ENCODE assay signal across 10 mouse cellular contexts in genomic region chr19:4222165-4222564, GRCm38 (mm10). TPM values are rescaled to one million over a fixed set of nuclear protein-coding genes. Genes with fewer than 3 reads are reported as not detected.
A peak's percentile ranks its signal among the peaks of the same experiment; 100 is the strongest.
DNase-seq lines count a peak whose midpoint lies in the region; ATAC-seq and TF ChIP-seq lines count a peak whose summit lies in the region.
"Had no signal": no experiment of that assay in that cellular context is flagged by ENCODE, and none has a peak within 500 bp of the region (broad histone marks: within the 10 kb centered on the region; RNA-seq: fewer than 3 reads in every experiment).

No protein-coding gene starts in this region.

- peak; percentile 69; the same call in 1 of the 2 replicates for ATAC-seq in hindbrain, postnatal 0 days
- ATAC-seq in hindbrain, embryonic 12.5 days (ENCODE audit: low FRiP score): no peak
- ATAC-seq in megakaryocyte-erythroid progenitor cell, adult 5-6 weeks (replicated peaks; ENCODE audit: low FRiP score, low TSS enrichment, poor library complexity, severe bottlenecking): 0 out of 2 replicates have a peak, but pooled peaks have one; percentile 45

- no peaks in the 10 kb centered on the region for H3K9me3 ChIP-seq in hindbrain, postnatal 0 days (ENCODE audit: low read length)
- no peaks in the 10 kb centered on the region for H3K9me3 ChIP-seq in hindbrain, embryonic 12.5 days (replicated peaks)
- H3K9me3 ChIP-seq: G1E had no signal

- no peak overlapping the region for H3K9ac ChIP-seq in hindbrain, postnatal 0 days (replicated peaks; ENCODE audit: low read length)
- H3K9ac ChIP-seq in hindbrain, embryonic 12.5 days: no peak overlapping the region

- H3K4me2 ChIP-seq in hindbrain, postnatal 0 days (ENCODE audit: low read depth, low read length): no peak overlapping the region
- no peak overlapping the region for H3K4me2 ChIP-seq in hindbrain, embryonic 12.5 days (replicated peaks)

- 50% methylated on average over 11 of the region's 11 CpGs for WGBS in hindbrain, postnatal 0 days
- 80% methylated on average over 11 of the region's 11 CpGs for WGBS in hindbrain, embryonic 12.5 days
- WGBS in kidney, adult 2 months: 43% methylated on average over 11 of the region's 11 CpGs

- H3K4me3 ChIP-seq in hindbrain, postnatal 0 days (ENCODE audit: low read length): no peak overlapping the region
- no peak overlapping the region for H3K4me3 ChIP-seq in hindbrain, embryonic 12.5 days
- H3K4me3 ChIP-seq in kidney, adult 2 months (ENCODE audit: insufficient read depth, low read depth, low read length): no peak overlapping the region

- peak; percentile 38 for DNase-seq in hindbrain, postnatal 0 days (ENCODE audit: low spot score)
- peak; percentile 60 for DNase-seq in adrenal gland, postnatal 14 days
- peak; percentile 82 for DNase-seq in kidney, adult 2 months
- no peak for DNase-seq in right cerebral cortex, postnatal 25 days
- DNase-seq in gastrocnemius, postnatal 10 days: no peak
- no peak for DNase-seq in cerebellum, adult 18-20 months

- peaks cover 15% of the 10 kb centered on the region; the same call in 1 of the 2 replicates for H3K4me1 ChIP-seq in hindbrain, postnatal 0 days (ENCODE audit: insufficient read depth, low read length)
- H3K4me1 ChIP-seq in hindbrain, embryonic 12.5 days: peaks cover 13% of the 10 kb centered on the region; the same call in 1 of the 2 replicates
- H3K4me1 ChIP-seq in kidney, adult 2 months (ENCODE audit: control insufficient read depth, insufficient read depth, low read length): peaks cover 6% of the 10 kb centered on the region

- no peaks in the 10 kb centered on the region for H3K36me3 ChIP-seq in hindbrain, postnatal 0 days (ENCODE audit: insufficient read depth, low read length)
- H3K36me3 ChIP-seq in hindbrain, embryonic 12.5 days: no peaks in the 10 kb centered on the region
- no peaks in the 10 kb centered on the region for H3K36me3 ChIP-seq in kidney, adult 2 months (ENCODE audit: control insufficient read depth, insufficient read depth, low read length)
- H3K36me3 ChIP-seq: G1E had no signal

- no peak for TF ChIP-seq CTCF in hindbrain, postnatal 0 days (IDR thresholded peaks at IDR 0.05; ENCODE audit: low read depth)
- no peak for TF ChIP-seq CTCF in kidney, adult 2 months (conservative IDR thresholded peaks at IDR 0.05; ENCODE audit: insufficient read depth, insufficient read length, low read depth, low read length)

- TF ChIP-seq POLR2A in kidney, adult 2 months (IDR thresholded peaks at IDR 0.05; ENCODE audit: low read depth, low read length): no peak

- H3K27ac ChIP-seq in hindbrain, postnatal 0 days: no peak overlapping the region
- H3K27ac ChIP-seq in hindbrain, embryonic 12.5 days: no peak overlapping the region
- 0 out of 2 replicates have a peak overlapping the region, but pooled peaks have one; percentile 11 for H3K27ac ChIP-seq in kidney, adult 2 months (ENCODE audit: insufficient read depth, low read depth, low read length)

- no peaks in the 10 kb centered on the region for H3K27me3 ChIP-seq in hindbrain, postnatal 0 days (ENCODE audit: insufficient read depth, low read length)
- H3K27me3 ChIP-seq in hindbrain, embryonic 12.5 days: peaks cover 34% of the 10 kb centered on the region
- H3K27me3 ChIP-seq in kidney, adult 2 months (replicated peaks; ENCODE audit: control insufficient read depth, insufficient read depth, low read length): no peaks in the 10 kb centered on the region

RNA-seq across cellular contexts. Expression of gene AC109138.7, which starts 8.0 kb away (rescaled TPM):
- not detected in 2 replicates for total RNA-seq in hindbrain, postnatal 0 days (2014; rRNA removed)
- not detected in 2 replicates for polyA plus RNA-seq in hindbrain, postnatal 0 days (2015; fragmentation: Nextera tagmentation; extraction: Ambion mirVana)
- not detected in 2 replicates for polyA plus RNA-seq in hindbrain, embryonic 12.5 days (2016; fragmentation: Nextera tagmentation; extraction: Ambion mirVana)
- not detected in 2 replicates for total RNA-seq in adrenal gland, postnatal 14 days (2021)
- polyA plus RNA-seq in kidney, adult 2 months (2012; rRNA removed): 3.4 TPM in 1 of 2 replicates, not detected in the other
- total RNA-seq in megakaryocyte-erythroid progenitor cell, adult 5-6 weeks (2014; fragmentation: Nextera tagmentation): 2.1 TPM in 1 of 2 replicates, not detected in the other
- not detected in 2 replicates for total RNA-seq in megakaryocyte-erythroid progenitor cell, adult 5-6 weeks (2017)
- not detected for total RNA-seq in gastrocnemius, postnatal 10 days (2021)
- total RNA-seq: G1E; layer of hippocampus, adult 8-10 months had no signal

RNA-seq across cellular contexts. Expression of gene Clcf1, which starts 8.1 kb away (rescaled TPM):
- 0.42 and 3.8 TPM in 2 replicates for total RNA-seq in hindbrain, postnatal 0 days (2014; rRNA removed)
- 0.83 TPM in 2 replicates for polyA plus RNA-seq in hindbrain, postnatal 0 days (2015; fragmentation: Nextera tagmentation; extraction: Ambion mirVana)
- polyA plus RNA-seq in hindbrain, embryonic 12.5 days (2016; fragmentation: Nextera tagmentation; extraction: Ambion mirVana): 2.1 and 2.8 TPM in 2 replicates
- total RNA-seq in adrenal gland, postnatal 14 days (2021): 10.8 and 16.3 TPM in 2 replicates
- 13.6 TPM in 2 replicates for polyA plus RNA-seq in kidney, adult 2 months (2012; rRNA removed)
- 4.6 and 6.9 TPM in 2 replicates for total RNA-seq in megakaryocyte-erythroid progenitor cell, adult 5-6 weeks (2014; fragmentation: Nextera tagmentation)
- 0.99 TPM in 1 of 2 replicates, not detected in the other for total RNA-seq in megakaryocyte-erythroid progenitor cell, adult 5-6 weeks (2017)
- total RNA-seq in gastrocnemius, postnatal 10 days (2021): 1 to 10 TPM in 1 of 2 experiments, under 1 TPM in 1; 0.47 to 2.2 TPM
- polyA plus RNA-seq: G1E had no signal

RNA-seq across cellular contexts. Expression of gene Pold4, which starts 9.5 kb away (rescaled TPM):
- 28.1 and 28.7 TPM in 2 replicates for total RNA-seq in hindbrain, postnatal 0 days (2014; rRNA removed)
- 24.5 and 26.2 TPM in 2 replicates for polyA plus RNA-seq in hindbrain, postnatal 0 days (2015; fragmentation: Nextera tagmentation; extraction: Ambion mirVana)
- 16.2 and 17.2 TPM in 2 replicates for polyA plus RNA-seq in hindbrain, embryonic 12.5 days (2016; fragmentation: Nextera tagmentation; extraction: Ambion mirVana)
- 43.3 and 57.9 TPM in 2 replicates for total RNA-seq in adrenal gland, postnatal 14 days (2021)
- polyA plus RNA-seq in kidney, adult 2 months (2012; rRNA removed): 96.1 and 99.8 TPM in 2 replicates
- total RNA-seq in megakaryocyte-erythroid progenitor cell, adult 5-6 weeks (2014; fragmentation: Nextera tagmentation): 20.0 and 22.3 TPM in 2 replicates
- total RNA-seq in megakaryocyte-erythroid progenitor cell, adult 5-6 weeks (2017): 27.2 and 28.2 TPM in 2 replicates
- total RNA-seq in gastrocnemius, postnatal 10 days (2021): 10 to 100 TPM; 26.1 to 31.9 TPM

RNA-seq across cellular contexts. Expression of gene Rad9a, which starts 20.7 kb away (rescaled TPM):
- total RNA-seq in hindbrain, postnatal 0 days (2014; rRNA removed): 15.8 and 25.8 TPM in 2 replicates
- 13.7 and 14.6 TPM in 2 replicates for polyA plus RNA-seq in hindbrain, postnatal 0 days (2015; fragmentation: Nextera tagmentation; extraction: Ambion mirVana)
- 30.5 and 31.2 TPM in 2 replicates for polyA plus RNA-seq in hindbrain, embryonic 12.5 days (2016; fragmentation: Nextera tagmentation; extraction: Ambion mirVana)
- 8.2 and 10.7 TPM in 2 replicates for total RNA-seq in adrenal gland, postnatal 14 days (2021)
- 18.4 and 19.2 TPM in 2 replicates for polyA plus RNA-seq in kidney, adult 2 months (2012; rRNA removed)
- 35.5 and 47.7 TPM in 2 replicates for total RNA-seq in megakaryocyte-erythroid progenitor cell, adult 5-6 weeks (2014; fragmentation: Nextera tagmentation)
- total RNA-seq in megakaryocyte-erythroid progenitor cell, adult 5-6 weeks (2017): 17.5 and 29.6 TPM in 2 replicates
- 1 to 10 TPM; 4.1 to 6.0 TPM for total RNA-seq in gastrocnemius, postnatal 10 days (2021)

RNA-seq across cellular contexts. Expression of gene Ppp1ca, which starts 30.3 kb away (rescaled TPM):
- total RNA-seq in hindbrain, postnatal 0 days (2014; rRNA removed): 502 and 597 TPM in 2 replicates
- 564 and 571 TPM in 2 replicates for polyA plus RNA-seq in hindbrain, postnatal 0 days (2015; fragmentation: Nextera tagmentation; extraction: Ambion mirVana)
- 662 and 684 TPM in 2 replicates for polyA plus RNA-seq in hindbrain, embryonic 12.5 days (2016; fragmentation: Nextera tagmentation; extraction: Ambion mirVana)
- 369 and 402 TPM in 2 replicates for total RNA-seq in adrenal gland, postnatal 14 days (2021)
- 484 and 509 TPM in 2 replicates for polyA plus RNA-seq in kidney, adult 2 months (2012; rRNA removed)
- total RNA-seq in megakaryocyte-erythroid progenitor cell, adult 5-6 weeks (2014; fragmentation: Nextera tagmentation): 392 and 411 TPM in 2 replicates
- 411 and 530 TPM in 2 replicates for total RNA-seq in megakaryocyte-erythroid progenitor cell, adult 5-6 weeks (2017)
- 100 to 1,000 TPM; 339 to 348 TPM for total RNA-seq in gastrocnemius, postnatal 10 days (2021)

Comparison
In these comparisons a context has a peak if more than half of its experiments do, and no peak if none do; other contexts are left out.
1. DNase-seq: peak in hindbrain, postnatal 0 days (single experiment), adrenal gland, postnatal 14 days (single experiment) and kidney, adult 2 months (single experiment); none in right cerebral cortex, postnatal 25 days (single experiment), gastrocnemius, postnatal 10 days (single experiment) and cerebellum, adult 18-20 months (0 of 2).